Mouse (Mus musculus): Measurements from ENCODE around the gene Chic2.

Gene Chic2

GRCm38 (mm10) chr5:75067125-75067756, 22.7 kb upstream of the Chic2 start:
- DNase-seq (ENCODE audit: low spot score): peak; percentile 87

GRCm38 (mm10) chr5:75066715-75067114, 22.1 kb upstream of the Chic2 start:
- peak; percentile 62 for DNase-seq (ENCODE audit: low spot score)

- no peak for DNase-seq (ENCODE audit: low spot score)
Observed at GRCm38 (mm10) chr5:75063177-75063576, 18.6 kb upstream of the Chic2 start.

- DNase-seq (ENCODE audit: low spot score): no peak
Observed at GRCm38 (mm10) chr5:75051109-75051508, 6.5 kb upstream of the Chic2 start.

GRCm38 (mm10) chr5:75046681-75047321, 2.2 kb upstream of the Chic2 start:
- DNase-seq (ENCODE audit: low spot score): no peak

GRCm38 (mm10) chr5:75045371-75045770, 797 bp upstream of the Chic2 start:
- no peak for DNase-seq (ENCODE audit: low spot score)

- DNase-seq (ENCODE audit: low spot score): no peak
Observed at GRCm38 (mm10) chr5:75043621-75044301, 813 bp downstream of the Chic2 start.

GRCm38 (mm10) chr5:75043011-75043445, 1.5 kb downstream of the Chic2 start:
- DNase-seq (ENCODE audit: low spot score): peak; percentile 16

GRCm38 (mm10) chr5:75039307-75039706, 5.3 kb downstream of the Chic2 start:
- no peak for DNase-seq (ENCODE audit: low spot score)

GRCm38 (mm10) chr5:75035475-75035874, 9.1 kb downstream of the Chic2 start:
- DNase-seq (ENCODE audit: low spot score): no peak

GRCm38 (mm10) chr5:75014768-75015167, 29.8 kb downstream of the Chic2 start:
- DNase-seq (ENCODE audit: low spot score): no peak

- DNase-seq (ENCODE audit: low spot score): no peak
Observed at GRCm38 (mm10) chr5:75012771-75013421, 31.7 kb downstream of the Chic2 start.

GRCm38 (mm10) chr5:75011985-75012738, 32.4 kb downstream of the Chic2 start:
- DNase-seq (ENCODE audit: low spot score): no peak

- DNase-seq (ENCODE audit: low spot score): no peak
Observed at GRCm38 (mm10) chr5:75004755-75005154, 39.8 kb downstream of the Chic2 start.

GRCm38 (mm10) chr5:75002109-75002508, 42.5 kb downstream of the Chic2 start:
- no peak for DNase-seq (ENCODE audit: low spot score)

- DNase-seq (ENCODE audit: low spot score): no peak
Observed at GRCm38 (mm10) chr5:74998716-74999512, 45.7 kb downstream of the Chic2 start.

GRCm38 (mm10) chr5:74994947-74995346, 49.6 kb downstream of the Chic2 start:
- no peak for DNase-seq (ENCODE audit: low spot score)

GRCm38 (mm10) chr5:74984101-74984500, 60.5 kb downstream of the Chic2 start:
- no peak for DNase-seq (ENCODE audit: low spot score)

- no peak for DNase-seq (ENCODE audit: low spot score)
Observed at GRCm38 (mm10) chr5:74980574-74980973, 64.0 kb downstream of the Chic2 start.

- DNase-seq (ENCODE audit: low spot score): no peak
Observed at GRCm38 (mm10) chr5:74980154-74980553, 64.4 kb downstream of the Chic2 start.

- DNase-seq (ENCODE audit: low spot score): no peak
Observed at GRCm38 (mm10) chr5:74979586-74979985, 65.0 kb downstream of the Chic2 start.
